Mouse (Mus musculus) heart, embryonic 16.5 days (tissue): ENCODE results near the gene Akap1. TPM values are rescaled to one million over a fixed set of nuclear protein-coding genes. Genes with fewer than 3 reads are reported as not detected.

ENCODE experiments used
- ATAC-seq: fragments of 200-750 bp; cut with Nextera tagmentation; replicated peaks from 2 replicates; pipeline ENCODE4 v1.8.0; 2017; ENCODE audit warnings: moderate number of reproducible peaks; ENCODE audit not compliant: insufficient read depth, low FRiP score; ENCODE audit errors: extremely low read depth
- H3K27ac ChIP-seq: fragments of 300-500 bp; sonication (generic); 2 replicates; pipeline ENCODE4 v1.5.1; 2014; ENCODE audit warnings: mild to moderate bottlenecking, low read length, control low read depth, moderate library complexity
- H3K27me3 ChIP-seq: fragments of 300-500 bp; sonication (generic); 2 replicates; pipeline ENCODE4 v1.6.1; 2014; ENCODE audit warnings: low read length, mixed read lengths; ENCODE audit not compliant: control insufficient read depth, insufficient read depth
- H3K36me3 ChIP-seq: fragments of 300-500 bp; sonication (generic); 2 replicates; pipeline ENCODE4 v1.6.1; 2014; ENCODE audit not compliant: control insufficient read depth, insufficient read depth
- H3K4me1 ChIP-seq: fragments of 300-500 bp; sonication (generic); 2 replicates; pipeline ENCODE4 v1.6.1; 2014; ENCODE audit warnings: low read length, mixed read lengths; ENCODE audit not compliant: control insufficient read depth, insufficient read depth
- H3K4me2 ChIP-seq: fragments of 300-500 bp; sonication (generic); 2 replicates; pipeline ENCODE4 v1.6.1; 2014; ENCODE audit warnings: low read depth, mild to moderate bottlenecking, control low read depth, low read length
- H3K4me3 ChIP-seq: fragments of 300-500 bp; sonication (generic); 2 replicates; pipeline ENCODE4 v1.5.1; 2014; ENCODE audit warnings: mild to moderate bottlenecking, control low read depth, low read length
- H3K9ac ChIP-seq: fragments of 300-500 bp; sonication (generic); 2 replicates; pipeline ENCODE4 v1.6.1; 2014; ENCODE audit warnings: low read length, control low read depth
- H3K9me3 ChIP-seq: fragments of 300-500 bp; sonication (generic); replicated peaks from 2 replicates; pipeline ENCODE4 v1.6.1; 2016; ENCODE audit warnings: low read length; ENCODE audit not compliant: control insufficient read depth
- WGBS: fragments of 180-500 bp; shearing (Covaris S2); extraction: QIAGEN DNeasy Blood & Tissue Kit; methylation state at CpG from one replicate; pipeline ENCODE4 v1.1.7; 2014; 5-methylcytosine and 5-hydroxymethylcytosine counted together
- polyA plus RNA-seq: library from polyadenylated mRNA; unstranded; fragments of >200 nt; fragmentation: Nextera tagmentation; extraction: Ambion mirVana; gene quantifications from 2 replicates; pipeline ENCODE4 v1.2.1, GENCODE M21; 2015

The Akap1 gene
- polyA plus RNA-seq, result 58.0 and 64.4 TPM in 2 replicates

DNA sequence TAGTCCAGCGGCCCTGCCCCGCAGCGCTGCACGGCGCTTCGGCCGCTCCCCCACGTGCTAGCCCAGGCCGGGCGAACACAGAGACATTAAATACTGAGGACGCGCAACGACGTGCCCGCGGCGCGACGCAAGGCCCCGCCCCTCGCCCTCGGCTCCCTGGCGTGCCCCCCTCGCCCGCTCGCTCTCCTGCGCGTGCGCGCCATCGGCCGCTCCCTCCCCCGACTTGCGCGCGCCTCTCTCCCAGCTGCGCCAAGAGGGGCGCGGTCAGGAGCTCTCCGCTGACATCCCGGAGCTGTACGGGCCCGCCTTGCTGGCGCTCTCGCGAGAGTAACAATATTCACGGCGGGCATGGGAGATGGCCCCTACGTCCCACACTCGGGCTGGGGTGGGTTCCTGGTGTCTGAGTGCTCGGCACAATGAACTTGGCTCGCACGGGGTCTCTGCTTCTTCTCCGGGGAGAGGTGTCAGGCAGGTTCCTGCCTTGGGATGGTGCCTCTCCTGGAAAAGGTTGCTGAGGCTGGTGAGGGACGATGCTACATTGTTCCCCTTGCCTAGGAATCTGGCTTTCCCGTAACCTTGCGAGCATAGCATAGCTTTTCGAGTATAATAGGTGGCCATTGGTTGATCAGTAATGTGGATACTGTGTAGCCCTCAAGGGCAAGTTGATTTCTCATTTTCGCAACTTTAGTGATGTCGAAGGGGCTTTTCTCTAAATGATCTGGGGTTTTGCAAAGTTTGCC is at the start of gene Akap1:
Gene Akap1, minus strand, starts transcription at position 129 of the 740 bp plus-strand sequence.
- Histone ChIP-seq H3K4me3 (peak within 1 kb of the TSS; percentile 94), H3K27me3 (no peaks in the 10 kb centered on the region), H3K36me3 (no peaks in the 10 kb centered on the region), H3K4me2 (peak within 1 kb of the TSS; percentile 88), H3K4me1 (peaks cover 30% of the 10 kb centered on the region), H3K27ac (peak within 1 kb of the TSS; percentile 92), H3K9ac (peak within 1 kb of the TSS; percentile 93), H3K9me3 (no peaks in the 10 kb centered on the region)
- WGBS, result 2% methylated on average over 60 of the region's 60 CpGs
- ATAC-seq, result peak; percentile 96

DNA sequence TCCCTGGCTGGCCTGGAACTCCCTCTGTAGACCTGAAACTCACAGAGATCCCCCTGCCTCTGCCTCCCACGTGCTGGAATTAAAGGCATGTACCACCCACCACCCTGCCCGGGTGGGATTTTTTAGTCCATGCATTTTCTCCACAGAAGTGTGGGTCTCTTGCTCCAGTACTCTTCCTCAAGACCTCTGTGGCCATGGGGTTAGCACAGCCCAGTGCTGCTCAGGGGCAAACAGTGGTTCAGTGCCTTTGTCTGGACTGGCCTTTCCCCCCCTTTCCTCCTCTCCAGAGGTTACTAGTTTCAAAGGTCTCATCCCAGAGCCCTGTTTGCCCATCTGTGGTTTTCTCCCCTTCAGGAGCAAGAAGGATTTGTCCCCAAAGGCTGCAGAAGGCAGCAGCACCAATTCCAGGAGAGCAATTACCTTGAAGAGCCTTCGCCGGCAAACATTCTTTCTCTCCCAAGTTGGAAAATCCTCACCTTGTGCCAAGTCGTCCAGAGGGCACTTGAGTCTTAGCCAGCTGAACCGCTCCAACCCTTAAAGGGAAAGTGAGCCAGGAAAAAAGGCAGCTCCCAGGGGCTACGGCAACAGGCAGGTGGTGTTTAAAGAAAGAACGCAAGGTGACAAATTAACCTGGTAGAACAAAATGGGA is 45.1 kb upstream of the Akap1 start:
- H3K27me3 ChIP-seq, result no peaks in the 10 kb centered on the region
- no peak overlapping the region for H3K9ac ChIP-seq
- peak overlapping the region; percentile 44; the same call in 1 of the 2 replicates for H3K4me2 ChIP-seq
- WGBS, result 55% methylated on average over 8 of the region's 8 CpGs
- ATAC-seq, result peak; percentile 75; the same call in 1 of the 2 replicates
- peak overlapping the region; percentile 92 for H3K27ac ChIP-seq
- no peaks in the 10 kb centered on the region for H3K9me3 ChIP-seq
- H3K36me3 ChIP-seq, result no peaks in the 10 kb centered on the region
- H3K4me1 ChIP-seq, result peaks cover 12% of the 10 kb centered on the region
- no peak overlapping the region for H3K4me3 ChIP-seq

- Histone ChIP-seq H3K9me3 (no peaks in the 10 kb centered on the region), H3K36me3 (no peaks in the 10 kb centered on the region), H3K4me1 (peaks cover 12% of the 10 kb centered on the region), H3K4me2 (no peak overlapping the region), H3K4me3 (no peak overlapping the region), H3K27ac (peak overlapping the region; percentile 92), H3K9ac (no peak overlapping the region), H3K27me3 (no peaks in the 10 kb centered on the region)
- WGBS, result 93% methylated on average over 1 of the region's 1 CpGs
- ATAC-seq, result peak; percentile 73
Measured at GRCm38 (mm10) chr11:88908557-88909211, 44.3 kb upstream of the Akap1 start.

DNA sequence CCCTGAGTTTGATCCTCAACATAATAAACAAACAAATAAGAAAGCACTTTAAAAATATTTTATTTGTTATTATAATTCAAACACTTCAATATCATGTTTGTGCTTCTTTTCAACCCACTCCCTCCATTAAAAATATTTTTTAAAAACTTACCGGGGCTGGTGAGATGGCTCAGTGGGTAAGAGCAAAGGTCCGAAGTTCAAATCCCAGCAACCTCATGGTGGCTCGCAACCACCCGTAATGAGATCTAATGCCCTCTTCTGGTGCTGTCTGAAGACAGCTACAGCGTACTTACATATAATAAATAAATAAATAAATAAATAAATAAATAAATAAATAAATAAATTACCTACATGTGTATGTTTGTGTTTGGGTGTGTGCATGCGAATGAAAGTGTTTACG is 43.5 kb upstream of the Akap1 start:
- no peak overlapping the region for H3K4me2 ChIP-seq
- peaks cover 12% of the 10 kb centered on the region for H3K4me1 ChIP-seq
- no peaks in the 10 kb centered on the region for H3K36me3 ChIP-seq
- no peak for ATAC-seq
- H3K9me3 ChIP-seq, result no peaks in the 10 kb centered on the region
- H3K27ac ChIP-seq, result no peak overlapping the region
- H3K27me3 ChIP-seq, result no peaks in the 10 kb centered on the region
- no peak overlapping the region for H3K9ac ChIP-seq
- WGBS, result 94% methylated on average over 7 of the region's 7 CpGs
- no peak overlapping the region for H3K4me3 ChIP-seq

- H3K4me3 ChIP-seq, result no peak overlapping the region
- H3K4me1 ChIP-seq, result peaks cover 28% of the 10 kb centered on the region
- no peaks in the 10 kb centered on the region for H3K9me3 ChIP-seq
- H3K9ac ChIP-seq, result no peak overlapping the region
- H3K4me2 ChIP-seq, result no peak overlapping the region
- 17% methylated on average over 2 of the region's 2 CpGs for WGBS
- no peaks in the 10 kb centered on the region for H3K36me3 ChIP-seq
- H3K27ac ChIP-seq, result no peak overlapping the region
- ATAC-seq, result no peak
- no peaks in the 10 kb centered on the region for H3K27me3 ChIP-seq
Measured at GRCm38 (mm10) chr11:88905621-88906020, 41.2 kb upstream of the Akap1 start.

GRCm38 (mm10) chr11:88904080-88904479 is 39.7 kb upstream of the Akap1 start:
- no peaks in the 10 kb centered on the region for H3K27me3 ChIP-seq
- WGBS, result 44% methylated on average over 2 of the region's 2 CpGs
- no peaks in the 10 kb centered on the region for H3K36me3 ChIP-seq
- no peak overlapping the region for H3K4me3 ChIP-seq
- ATAC-seq, result no peak
- no peak overlapping the region for H3K27ac ChIP-seq
- no peak overlapping the region for H3K4me2 ChIP-seq
- H3K9me3 ChIP-seq, result no peaks in the 10 kb centered on the region
- H3K4me1 ChIP-seq, result peaks cover 21% of the 10 kb centered on the region
- H3K9ac ChIP-seq, result no peak overlapping the region

- Histone ChIP-seq H3K4me3 (no peak overlapping the region), H3K4me2 (no peak overlapping the region), H3K27ac (peak overlapping the region; percentile 20; the same call in 1 of the 2 replicates), H3K4me1 (peaks cover 16% of the 10 kb centered on the region), H3K36me3 (no peaks in the 10 kb centered on the region), H3K9me3 (no peaks in the 10 kb centered on the region), H3K9ac (no peak overlapping the region), H3K27me3 (no peaks in the 10 kb centered on the region)
- WGBS, result 61% methylated on average over 6 of the region's 6 CpGs
- ATAC-seq, result no peak
Measured at GRCm38 (mm10) chr11:88902762-88903161, 38.4 kb upstream of the Akap1 start.

DNA sequence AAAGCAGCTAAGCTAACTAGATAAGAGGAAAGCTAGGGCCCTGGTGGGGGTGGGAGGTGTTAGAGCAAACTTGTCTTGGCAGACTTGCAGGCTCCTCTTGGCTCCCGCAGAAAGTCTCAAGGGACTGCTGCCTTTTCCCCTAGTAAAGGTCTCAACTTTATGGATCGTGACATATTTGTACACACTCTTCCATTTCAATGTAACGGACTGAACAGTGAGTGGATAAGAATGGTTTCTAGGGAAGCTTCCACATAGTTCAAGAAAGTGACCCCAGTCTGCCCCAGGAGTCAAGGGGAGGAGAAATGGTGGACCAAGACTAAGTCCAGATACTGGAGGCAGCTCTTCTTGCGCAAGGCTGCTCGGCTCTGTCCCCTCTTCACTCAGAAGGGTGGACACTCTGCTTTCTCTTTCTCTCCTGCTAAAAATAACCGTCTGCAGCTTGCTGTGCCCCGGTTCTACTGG is 37.0 kb upstream of the Akap1 start:
- peak overlapping the region; percentile 40 for H3K4me2 ChIP-seq
- H3K4me3 ChIP-seq, result no peak overlapping the region
- peaks cover 16% of the 10 kb centered on the region for H3K4me1 ChIP-seq
- H3K36me3 ChIP-seq, result no peaks in the 10 kb centered on the region
- ATAC-seq, result 0 out of 2 replicates have a peak, but pooled peaks have one; percentile 56
- 21% methylated on average over 7 of the region's 7 CpGs for WGBS
- 0 out of 2 replicates have a peak overlapping the region, but pooled peaks have one; percentile 15 for H3K9ac ChIP-seq
- H3K27ac ChIP-seq, result peak overlapping the region; percentile 39
- H3K9me3 ChIP-seq, result no peaks in the 10 kb centered on the region
- no peaks in the 10 kb centered on the region for H3K27me3 ChIP-seq
